Mouse (Mus musculus) cerebellum, adult 8-10 months (tissue): Measurements from ENCODE around the gene Grn.

Experiments used
- DNase-seq: peaks from one replicate; pipeline ENCODE4 v3.0.0; 2022

Grn gene

DNA sequence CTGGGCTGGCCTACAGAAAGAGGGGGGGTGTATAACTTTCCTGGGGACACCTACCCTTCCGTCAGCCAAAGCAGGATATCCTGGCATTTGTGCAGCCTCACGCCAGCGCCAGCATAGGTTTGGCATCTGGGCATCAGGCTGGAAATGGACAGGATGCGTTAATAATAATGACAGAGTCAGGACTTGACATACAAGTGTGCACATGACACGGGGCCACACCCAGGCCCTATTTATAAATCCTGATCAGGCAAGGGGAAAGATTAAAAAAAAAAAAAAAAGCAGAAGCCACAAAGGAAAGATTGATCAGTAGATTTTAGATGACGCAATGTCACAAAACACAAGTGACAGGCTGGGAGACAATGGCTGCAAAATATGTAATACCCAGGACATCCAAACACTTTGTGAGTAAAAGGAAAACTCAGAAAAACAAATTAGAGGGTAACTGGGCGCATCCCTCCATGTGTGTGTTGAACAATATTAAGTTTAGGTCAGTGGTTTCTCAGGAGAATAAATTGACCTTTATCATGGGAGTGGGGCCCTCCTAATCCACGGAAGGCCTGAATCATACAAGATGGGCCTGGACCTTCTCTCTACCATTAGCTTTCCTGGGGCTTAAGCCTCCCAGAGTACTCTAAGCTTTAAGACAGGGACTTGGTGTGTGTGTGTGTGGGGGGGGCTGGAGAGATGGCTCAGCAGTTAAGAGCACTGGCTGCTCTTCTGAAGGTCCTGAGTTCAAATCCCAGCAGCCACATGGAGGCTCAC is 4.4 kb upstream of the Grn start:
- no peak for DNase-seq

DNA sequence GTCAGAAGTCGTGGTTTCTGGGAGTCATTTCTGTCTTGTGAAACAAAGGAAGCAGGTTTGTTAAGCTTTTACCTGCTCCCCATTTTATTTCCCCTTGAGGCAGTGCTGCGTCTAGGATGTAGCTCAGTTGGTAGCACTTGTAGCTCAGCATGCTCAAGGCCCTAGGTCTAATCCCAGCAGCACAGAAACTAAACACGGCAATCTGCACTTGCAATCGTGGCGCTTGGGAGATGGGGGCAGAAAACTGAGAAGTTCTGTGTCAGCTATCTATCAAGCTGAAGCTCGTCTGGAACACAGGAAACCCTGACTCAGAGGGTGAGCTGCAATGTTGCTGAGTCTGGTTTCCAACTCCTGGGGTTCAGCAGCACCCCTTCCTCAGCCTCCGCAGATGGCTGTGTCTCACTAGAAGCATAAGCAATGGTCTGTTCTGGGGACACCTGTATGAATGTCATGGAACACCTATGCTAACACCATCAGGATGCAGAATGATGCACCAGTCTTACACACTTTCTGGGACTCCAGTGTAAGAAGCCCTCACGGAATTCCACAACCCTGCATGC is 1.1 kb upstream of the Grn start:
- DNase-seq: no peak

DNA sequence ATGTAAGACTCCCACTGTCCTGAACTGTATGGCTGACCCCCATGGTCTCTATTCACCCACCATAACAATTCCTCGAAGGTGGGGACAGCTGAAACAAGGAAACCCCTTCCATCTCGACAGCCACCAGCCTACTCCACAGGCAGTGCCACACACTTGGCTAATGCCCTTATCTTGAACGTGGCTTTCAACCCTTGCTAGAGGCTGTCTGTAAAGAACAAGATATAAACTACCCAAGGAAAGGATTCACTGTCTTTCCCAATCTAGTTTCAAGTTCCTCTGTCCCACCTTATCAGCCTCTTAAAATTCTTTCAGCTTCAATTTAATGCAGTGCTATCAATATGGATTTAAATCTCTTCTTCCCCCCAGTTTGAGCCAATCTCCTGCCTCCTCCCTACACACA is 564 bp upstream of the Grn start:
- DNase-seq: no peak

DNA sequence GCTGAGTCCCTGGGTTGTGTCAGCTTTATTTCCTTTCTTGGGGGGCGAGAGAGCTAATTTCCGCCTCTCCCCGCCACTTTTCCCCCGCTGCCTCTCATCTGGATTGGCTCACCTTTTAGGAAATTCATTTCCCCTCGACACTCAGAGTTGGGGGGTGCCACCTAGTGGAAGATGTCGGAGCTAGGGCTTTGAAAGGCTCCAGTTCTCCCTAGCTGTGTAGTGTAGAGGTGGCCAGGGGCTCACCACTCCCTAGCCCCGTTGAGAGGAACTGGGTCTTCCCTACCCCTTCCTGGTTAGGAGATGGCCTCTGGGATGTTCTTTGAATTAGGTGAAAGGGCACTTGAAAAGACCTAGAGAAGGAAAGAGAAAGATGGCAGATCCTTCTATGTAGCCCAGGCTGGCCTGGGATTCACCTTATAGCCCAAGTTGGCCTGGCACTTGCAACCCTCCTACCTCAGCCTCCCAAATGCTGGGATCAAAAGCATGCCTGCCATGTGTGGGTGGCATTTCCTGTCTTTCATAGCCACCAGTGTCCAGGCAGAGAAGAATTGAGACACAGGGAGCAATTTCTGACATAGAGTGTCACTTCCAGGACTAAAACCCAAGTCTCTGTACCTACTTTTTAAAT is 1.0 kb downstream of the Grn start:
- peak; percentile 83 for DNase-seq

DNA sequence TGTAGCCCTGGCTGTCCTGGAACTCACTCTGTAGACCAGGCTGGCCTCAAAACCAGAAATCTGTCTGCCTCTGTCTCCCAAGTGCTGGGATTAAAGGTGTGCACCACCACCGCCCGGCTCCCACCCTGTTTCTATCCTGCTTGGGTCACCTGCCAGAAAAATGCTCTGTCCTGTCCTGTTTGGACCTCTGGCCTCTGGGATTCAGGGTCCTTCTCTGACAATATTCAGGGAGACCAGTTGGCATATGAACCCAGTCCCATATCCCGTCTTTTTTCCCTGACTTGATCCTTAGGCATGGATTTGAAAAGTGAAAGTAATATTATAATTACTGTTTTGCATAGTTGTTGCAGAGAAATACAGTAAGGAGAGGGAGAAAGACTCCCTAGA is 1.6 kb downstream of the Grn start:
- DNase-seq: peak; percentile 23

DNA sequence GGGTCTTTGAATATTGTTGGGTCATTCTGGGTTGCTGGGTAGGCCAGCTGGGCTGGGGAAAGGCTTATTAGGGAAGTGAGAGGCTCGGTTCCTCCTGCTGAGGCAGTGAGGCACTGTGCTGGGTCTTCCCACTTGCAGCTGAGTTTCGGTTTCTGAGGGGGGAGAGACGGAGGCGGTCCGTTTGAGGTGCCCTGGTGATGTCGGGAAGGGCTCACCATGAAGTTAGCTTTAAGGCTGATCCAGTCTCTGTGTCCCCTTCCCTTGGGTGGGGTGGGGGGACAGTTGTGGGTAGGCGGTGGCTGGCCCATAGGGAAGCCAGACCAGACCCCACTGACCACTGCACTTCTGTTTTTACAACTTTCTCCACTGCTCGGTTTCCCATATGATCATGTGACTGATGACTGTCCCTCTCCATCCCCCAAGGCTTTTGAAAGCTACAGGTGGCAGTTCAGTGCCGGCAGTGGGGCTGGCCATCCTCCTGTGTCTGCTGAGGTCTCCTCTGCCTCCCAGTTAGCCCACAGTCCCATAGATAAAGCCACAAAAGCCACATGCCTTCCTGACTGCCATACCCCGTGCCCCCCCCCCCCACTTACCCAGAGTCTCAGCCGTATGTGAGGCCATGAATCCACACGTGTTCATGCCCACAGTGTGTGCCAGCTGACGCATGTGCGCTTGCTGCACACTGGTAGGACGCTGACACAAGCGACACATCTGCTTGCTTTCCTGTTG is 2.2 kb downstream of the Grn start:
- peak; percentile 30 for DNase-seq

DNA sequence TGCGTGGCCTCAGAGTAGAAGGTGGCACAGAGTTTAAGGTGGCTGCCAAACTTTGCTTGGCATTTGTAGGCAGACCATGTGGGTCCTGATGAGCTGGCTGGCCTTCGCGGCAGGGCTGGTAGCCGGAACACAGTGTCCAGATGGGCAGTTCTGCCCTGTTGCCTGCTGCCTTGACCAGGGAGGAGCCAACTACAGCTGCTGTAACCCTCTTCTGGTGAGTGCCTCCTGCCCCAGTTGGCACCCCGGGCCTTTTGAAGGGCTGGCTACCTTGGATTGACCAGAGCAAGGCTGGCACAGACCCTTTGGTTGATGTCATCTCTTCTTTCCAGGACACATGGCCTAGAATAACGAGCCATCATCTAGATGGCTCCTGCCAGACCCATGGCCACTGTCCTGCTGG is 2.8 kb downstream of the Grn start:
- DNase-seq: peak; percentile 65

DNA sequence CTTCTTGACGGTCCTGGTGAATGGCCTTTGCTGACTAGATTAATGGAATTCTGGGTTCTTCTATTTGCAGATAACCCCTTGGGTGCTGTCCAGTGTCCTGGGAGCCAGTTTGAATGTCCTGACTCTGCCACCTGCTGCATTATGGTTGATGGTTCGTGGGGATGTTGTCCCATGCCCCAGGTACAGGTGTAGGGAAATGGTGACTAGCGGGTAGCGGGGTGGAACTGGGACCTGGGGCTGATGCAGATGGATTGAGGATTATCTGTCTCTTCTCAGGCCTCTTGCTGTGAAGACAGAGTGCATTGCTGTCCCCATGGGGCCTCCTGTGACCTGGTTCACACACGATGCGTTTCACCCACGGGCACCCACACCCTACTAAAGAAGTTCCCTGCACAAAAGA is 3.8 kb downstream of the Grn start:
- DNase-seq: no peak

DNA sequence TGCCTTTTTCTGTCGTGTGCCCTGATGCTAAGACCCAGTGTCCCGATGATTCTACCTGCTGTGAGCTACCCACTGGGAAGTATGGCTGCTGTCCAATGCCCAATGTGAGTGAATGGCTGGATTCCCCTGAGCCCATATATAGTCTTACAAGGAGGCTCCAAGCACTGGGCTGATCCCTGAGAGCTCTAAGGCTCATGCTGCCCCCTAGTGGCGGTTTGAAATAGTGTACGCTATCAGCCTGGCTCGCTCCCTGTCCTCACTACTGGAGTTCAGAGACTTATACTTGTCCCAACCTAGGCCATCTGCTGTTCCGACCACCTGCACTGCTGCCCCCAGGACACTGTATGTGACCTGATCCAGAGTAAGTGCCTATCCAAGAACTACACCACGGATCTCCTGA is 4.3 kb downstream of the Grn start:
- peak; percentile 92 for DNase-seq

DNA sequence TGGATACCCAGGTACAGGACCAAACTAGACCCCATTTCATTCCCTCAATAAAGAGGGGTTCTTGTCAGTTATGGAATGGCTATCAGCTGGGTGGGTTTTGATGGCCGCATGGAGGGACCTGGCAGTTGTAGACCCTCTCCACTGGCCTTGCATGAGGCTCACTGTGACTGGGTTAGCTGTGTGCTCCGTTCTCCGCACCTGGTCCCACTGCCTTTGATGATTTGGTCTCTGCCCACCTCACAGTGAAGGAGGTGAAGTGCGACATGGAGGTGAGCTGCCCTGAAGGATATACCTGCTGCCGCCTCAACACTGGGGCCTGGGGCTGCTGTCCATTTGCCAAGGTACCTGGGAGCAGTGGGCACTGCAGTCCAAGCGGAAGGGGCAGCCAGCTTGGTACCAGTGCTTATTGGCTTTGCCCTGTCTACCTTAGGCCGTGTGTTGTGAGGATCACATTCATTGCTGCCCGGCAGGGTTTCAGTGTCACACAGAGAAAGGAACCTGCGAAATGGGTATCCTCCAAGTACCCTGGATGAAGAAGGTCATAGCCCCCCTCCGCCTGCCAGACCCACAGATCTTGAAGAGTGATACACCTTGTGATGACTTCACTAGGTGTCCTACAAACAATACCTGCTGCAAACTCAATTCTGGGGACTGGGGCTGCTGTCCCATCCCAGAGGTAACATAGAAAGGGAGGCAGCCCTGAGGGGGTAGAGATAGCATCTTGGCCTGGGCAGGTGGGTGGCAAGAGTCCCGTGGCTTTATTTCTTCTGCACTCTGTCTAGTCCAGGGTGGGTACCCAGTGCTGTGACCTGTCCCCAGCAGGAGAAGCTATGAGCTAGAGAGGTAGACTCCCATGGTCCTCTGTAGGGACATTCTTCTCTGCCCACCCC is 4.9 kb downstream of the Grn start:
- DNase-seq: peak; percentile 35

DNA sequence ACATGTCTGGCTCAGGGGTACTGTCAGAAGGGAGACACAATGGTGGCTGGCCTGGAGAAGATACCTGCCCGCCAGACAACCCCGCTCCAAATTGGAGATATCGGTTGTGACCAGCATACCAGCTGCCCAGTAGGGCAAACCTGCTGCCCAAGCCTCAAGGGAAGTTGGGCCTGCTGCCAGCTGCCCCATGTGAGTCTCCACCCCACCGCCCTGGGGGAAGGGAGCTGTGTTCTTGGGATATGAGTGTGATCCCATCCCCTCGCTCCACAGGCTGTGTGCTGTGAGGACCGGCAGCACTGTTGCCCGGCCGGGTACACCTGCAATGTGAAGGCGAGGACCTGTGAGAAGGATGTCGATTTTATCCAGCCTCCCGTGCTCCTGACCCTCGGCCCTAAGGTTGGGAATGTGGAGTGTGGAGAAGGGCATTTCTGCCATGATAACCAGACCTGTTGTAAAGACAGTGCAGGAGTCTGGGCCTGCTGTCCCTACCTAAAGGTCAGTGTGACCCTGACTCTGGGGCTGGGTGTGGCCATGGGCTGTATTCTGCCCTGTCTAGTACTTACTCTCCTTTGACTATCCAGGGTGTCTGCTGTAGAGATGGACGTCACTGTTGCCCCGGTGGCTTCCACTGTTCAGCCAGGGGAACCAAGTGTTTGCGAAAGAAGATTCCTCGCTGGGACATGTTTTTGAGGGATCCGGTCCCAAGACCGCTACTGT is 5.8 kb downstream of the Grn start:
- peak; percentile 55 for DNase-seq

DNA sequence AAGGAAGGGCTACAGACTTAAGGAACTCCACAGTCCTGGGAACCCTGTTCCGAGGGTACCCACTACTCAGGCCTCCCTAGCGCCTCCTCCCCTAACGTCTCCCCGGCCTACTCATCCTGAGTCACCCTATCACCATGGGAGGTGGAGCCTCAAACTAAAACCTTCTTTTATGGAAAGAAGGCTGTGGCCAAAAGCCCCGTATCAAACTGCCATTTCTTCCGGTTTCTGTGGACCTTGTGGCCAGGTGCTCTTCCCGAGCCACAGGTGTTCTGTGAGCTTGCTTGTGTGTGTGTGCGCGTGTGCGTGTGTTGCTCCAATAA is 6.3 kb downstream of the Grn start:
- no peak for DNase-seq

DNA sequence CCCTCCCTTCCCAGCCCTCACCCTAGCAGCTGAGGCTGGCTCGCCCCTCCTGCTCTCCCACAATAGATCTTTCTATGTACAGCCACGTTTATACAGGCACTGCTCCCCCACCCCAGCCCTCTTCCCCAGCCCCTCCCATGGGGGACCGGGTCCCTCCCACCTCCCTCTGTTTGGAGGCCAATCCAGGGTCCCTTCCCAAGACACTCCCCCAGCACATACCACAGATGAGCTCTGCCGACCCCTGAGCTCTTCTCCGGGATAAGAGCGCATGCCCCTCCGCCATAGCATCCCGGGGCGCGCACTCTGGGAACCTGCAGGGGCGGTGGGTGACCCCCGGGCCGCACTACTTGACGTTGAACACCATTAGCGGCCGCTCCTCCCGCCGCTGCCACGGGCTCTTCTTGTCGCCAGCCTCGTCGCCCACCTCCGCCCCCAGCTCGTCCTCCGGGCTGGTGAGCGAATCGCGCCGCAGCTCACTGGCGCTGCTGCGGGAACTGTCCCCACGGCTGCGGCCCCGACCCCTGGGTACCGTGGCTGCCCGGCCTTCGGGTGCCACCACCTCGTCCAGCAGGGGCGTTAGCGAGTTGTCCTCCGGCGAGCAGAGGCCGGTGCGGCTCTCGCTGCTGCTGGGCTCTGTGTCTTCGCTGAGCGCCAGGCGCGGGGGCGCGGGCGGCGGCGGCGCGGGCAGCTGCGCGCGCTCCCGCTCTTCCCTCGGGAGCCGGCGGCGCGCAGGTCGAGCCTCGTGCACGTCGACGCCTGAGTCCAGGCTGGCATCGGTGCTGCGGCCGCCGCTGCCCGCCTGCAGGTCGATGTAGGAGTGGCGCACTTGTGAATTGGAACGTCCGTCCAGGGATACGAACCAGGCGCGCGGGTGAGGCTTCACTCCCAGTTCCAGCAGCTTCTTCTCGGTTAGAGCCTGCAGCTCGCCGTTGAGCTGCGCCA is 7.3 kb downstream of the Grn start:
- peak; percentile 57 for DNase-seq

DNA sequence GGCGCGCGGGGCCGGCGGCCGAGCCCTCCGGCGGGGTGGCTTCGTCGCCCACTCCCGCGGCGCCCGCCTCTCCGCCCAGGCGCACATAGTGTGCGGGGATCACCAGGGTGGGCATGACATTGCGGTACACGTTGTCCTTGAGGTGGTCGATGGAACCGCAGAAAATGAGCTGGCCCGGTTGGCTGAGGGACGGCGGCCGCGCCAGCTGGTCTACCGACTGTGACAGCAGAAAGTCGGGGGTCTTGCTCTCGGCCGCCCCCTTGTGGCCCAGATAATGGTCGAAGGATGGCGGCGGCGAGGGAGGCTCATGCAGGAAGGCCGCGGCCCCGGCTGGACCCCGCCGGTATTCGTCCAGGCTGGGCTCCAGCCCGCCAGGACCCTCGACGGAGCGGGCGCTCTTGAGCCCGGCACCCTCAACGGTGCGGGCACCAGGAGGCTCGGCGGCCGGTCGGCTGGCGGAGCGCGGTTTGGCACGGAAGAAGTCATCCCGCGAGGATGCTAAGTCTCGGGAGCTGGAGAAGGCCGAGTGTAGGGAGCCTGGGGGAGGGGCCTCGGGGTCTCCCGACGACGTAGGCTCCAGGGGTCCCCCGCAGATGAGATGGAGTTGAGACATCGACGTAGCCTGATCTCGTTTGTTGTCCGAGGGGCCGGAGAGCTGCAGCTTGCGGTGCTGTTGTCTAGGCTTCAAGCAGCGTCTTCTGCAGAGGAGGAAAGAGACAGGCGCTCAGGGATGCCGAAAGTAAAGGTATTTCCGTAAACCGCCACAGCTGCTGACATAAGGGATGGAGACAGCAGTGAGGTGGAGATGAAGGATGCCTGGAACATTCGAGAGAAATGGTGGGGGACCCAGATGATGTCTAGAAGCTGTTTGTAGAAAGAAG is 8.3 kb downstream of the Grn start:
- peak; percentile 88 for DNase-seq

DNA sequence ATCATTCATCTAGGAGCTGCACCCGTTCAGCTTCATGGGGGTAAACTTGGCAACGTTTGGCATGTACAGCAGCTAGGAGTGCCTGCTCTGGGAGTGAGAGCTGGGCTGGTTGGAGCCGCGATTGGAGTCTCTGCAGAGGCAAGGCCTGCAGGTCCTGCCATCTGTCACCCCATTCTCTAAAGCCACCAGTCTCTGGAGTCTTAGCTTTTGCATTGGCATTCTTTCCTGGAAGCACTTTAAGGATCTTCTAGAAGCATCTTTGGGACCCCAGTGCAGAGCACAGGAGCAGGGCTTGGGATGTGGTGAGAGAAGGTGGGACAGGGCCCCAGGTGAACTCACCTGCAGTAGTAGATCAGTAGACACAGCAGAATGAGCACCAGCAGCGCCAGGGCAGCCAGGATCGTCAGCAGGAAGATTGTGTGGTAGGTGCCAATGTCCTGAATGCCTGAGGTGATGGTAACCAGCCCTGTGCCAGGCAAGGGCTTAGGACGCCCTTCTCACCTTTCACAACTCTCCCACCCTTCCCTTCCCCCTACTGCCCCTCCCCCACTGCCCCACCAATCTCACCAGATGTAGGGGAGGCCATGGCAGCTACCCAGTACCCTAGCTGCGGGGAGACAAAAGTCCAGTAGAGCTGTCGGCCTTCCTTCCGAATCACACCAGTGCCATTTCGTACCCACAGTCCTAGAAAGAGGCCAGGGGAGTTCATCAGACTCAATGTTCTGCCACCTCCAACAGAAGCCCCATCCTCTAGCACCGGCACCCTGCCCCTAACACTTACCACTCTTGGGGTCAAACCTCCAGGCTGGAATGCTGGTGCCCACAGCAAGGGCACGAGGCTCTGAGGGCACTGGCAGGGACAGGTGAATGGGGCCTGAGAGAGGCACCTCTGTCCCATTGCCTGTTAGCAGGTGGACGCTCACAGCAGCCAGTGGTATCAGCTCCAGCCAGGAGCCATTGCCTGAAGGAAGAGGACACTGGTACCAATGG is 9.3 kb downstream of the Grn start:
- DNase-seq: peak; percentile 69

DNA sequence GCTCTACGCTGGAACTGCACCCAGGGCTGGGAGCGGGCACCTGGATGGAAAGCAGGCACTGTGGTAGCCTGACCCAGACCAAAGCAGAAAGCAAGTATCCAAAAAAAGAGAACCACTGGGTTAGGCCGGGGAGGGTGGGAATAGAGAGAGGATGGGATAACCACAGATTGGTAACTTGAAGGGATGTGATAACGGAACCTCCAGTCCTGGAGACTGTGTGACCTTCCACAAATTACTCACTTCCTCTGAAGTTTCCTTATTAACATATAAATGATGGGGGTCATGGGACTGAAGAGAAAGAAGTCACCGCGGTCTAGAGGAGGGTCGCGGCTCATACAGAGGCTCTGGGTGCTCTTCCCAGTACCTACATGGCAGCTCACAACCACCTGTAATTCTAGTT is 10.1 kb downstream of the Grn start:
- no peak for DNase-seq

DNA sequence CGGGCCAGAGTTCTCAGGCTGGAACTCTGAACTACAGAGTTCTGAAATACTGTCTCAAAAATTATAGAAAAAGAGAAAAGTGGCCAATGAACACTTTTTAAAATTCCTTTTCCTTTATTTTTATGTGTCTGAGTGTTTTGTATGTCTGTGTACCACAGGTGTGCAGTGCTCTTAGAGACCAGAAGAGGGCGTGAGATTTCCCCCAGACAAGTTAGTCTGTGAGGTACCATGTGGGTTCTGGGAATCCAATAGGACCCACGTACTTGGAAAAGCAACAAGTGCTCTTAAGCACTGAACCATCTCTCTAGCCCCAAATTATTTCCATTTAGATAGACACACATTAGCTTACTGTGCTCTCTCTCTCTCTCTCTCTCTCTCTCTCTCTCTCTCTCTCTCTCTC is 11.3 kb downstream of the Grn start:
- DNase-seq: no peak

DNA sequence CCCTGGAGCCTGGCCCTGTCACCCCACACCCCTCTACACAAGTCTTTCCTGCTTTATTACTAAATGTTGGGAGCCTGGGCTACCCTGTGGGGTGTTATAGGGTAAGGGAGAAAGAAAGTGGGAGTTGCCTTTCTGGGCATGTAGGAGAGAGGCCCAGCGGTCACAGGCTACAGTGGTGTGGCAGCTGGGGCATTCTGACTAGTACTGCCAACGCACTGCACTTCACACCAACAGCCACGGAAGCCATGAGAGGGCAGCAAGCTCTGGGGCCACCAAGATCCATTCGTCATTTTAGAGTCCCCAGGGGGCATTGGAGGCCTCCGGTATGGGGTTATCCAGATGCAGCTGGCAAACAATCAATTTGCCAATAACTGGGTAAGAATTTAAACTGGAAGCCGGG is 12.0 kb downstream of the Grn start:
- peak; percentile 23 for DNase-seq

DNA sequence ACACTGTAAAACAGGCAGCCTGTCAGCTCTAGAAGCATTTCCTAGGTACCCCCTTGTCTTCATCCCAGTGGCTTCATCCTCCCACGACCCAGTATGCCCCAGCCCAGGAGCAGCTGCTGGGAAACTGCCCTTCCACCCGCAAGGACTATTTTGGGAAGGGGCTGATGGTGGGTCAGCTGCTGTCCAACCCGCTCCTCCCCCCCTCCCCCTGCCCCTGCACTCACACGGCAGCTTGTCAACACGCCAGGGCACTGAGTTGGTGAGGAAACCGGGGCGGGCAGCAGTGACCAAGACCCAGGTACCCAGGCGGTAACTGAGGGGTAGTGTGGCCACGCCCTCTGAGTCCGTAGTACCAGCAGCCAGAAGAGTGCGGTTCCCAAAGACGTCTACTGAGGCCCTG is 13.6 kb downstream of the Grn start:
- DNase-seq: peak; percentile 34
